Mouse (Mus musculus) CD4-positive, CD25-positive, alpha-beta regulatory T cell (primary cell): Measurements from ENCODE around the gene Arpin. TPM values are rescaled to one million over a fixed set of nuclear protein-coding genes. Genes with fewer than 3 reads are reported as not detected.

ENCODE experiments used
- polyA plus RNA-seq: library from polyadenylated mRNA; unstranded; fragments of 100-300 nt; shearing (Covaris generic); gene quantifications from one replicate; pipeline ENCODE4 v1.2.1, GENCODE M21; 2017

Gene Arpin
- 0.30 TPM for polyA plus RNA-seq

DNA sequence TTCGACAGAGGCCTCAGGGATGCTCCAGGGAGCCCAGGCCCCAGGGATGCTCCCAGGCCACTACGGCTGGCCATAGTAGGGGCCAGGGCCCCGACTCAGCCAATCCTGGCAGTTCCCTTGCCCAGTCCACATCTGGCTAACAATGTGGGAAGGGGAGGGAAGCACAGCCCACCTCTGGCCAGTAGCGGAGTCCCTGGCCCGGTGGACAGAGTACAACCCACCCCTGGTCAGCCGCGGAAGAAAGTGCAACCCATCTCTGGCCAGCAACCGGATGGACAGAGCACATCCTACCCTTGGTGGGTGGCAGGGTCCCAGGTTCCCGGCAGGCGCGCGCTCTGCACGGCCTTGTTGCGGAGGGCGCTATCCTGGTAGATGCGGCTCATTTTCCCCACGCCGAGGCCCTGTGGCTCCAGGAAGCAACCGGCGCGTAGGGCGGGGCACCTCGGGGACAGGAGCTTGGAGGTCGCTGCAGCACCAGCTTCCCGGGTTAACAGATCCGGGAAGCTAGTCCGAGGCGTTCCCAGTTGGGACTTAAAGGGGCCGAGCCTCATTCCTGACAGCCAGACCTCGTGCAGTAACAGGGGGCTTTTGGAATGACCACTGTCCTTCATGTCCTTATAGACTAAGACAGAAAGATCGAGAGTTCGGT is at the start of gene Arpin:
Gene Arpin (minus strand): TSS at position 498 of the 649 bp plus-strand sequence.

DNA sequence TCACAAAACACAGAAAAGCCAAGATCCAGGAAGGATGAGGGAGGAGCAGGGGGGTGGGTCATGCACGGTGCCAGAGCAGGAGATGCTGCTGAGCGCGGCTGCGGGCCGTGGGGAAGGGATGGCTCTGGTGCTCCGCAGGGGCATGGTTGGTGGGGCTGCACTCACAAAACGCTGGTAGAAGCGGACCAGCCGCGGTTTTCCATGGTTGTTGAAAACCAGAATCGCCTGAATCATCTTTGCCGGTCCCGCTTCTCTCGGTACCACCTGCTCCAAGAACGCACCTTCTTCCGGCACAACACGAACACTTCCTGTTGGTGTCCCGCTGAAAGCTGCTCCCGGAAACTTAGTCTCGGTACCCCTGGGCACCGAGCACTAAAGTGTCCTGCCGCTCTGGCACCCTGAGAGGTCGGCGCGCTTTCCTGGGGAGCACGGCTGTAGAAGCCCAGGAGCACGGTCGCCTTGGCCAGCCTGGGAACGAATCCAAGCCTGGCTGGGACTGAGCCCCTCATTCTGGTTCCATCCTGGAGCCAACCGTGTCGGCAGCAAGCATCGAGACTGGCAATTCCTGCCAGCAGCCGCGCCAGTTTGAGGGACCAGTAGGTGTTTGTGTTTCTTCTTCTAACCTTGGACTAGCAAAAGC is 14.7 kb downstream of the Arpin start, which contains the start of gene Ap3s2:
Gene Ap3s2 (minus strand): TSS at position 306 of the 640 bp plus-strand sequence.

Other genes with a start within 250 kb of the Arpin start
- 1.7 TPM for gene Kif7, start 219.6 kb downstream of the Arpin start, polyA plus RNA-seq
- not detected for gene Plin1, start 202.5 kb downstream of the Arpin start, polyA plus RNA-seq
- 3.0 TPM for gene Pex11a, start 192.2 kb downstream of the Arpin start, polyA plus RNA-seq
- 0.18 TPM for gene Wdr93, start 192.2 kb downstream of the Arpin start, polyA plus RNA-seq
- gene Mesp1, start 141.6 kb downstream of the Arpin start, polyA plus RNA-seq = not detected
- gene Mesp2, start 124.6 kb downstream of the Arpin start, polyA plus RNA-seq = 0.08 TPM
- gene Anpep, start 74.3 kb downstream of the Arpin start, polyA plus RNA-seq = 0.10 TPM
- 27.2 TPM for gene Ap3s2, start 14.7 kb downstream of the Arpin start, polyA plus RNA-seq
- 15.1 TPM for gene Zfp710, start 89.5 kb upstream of the Arpin start, polyA plus RNA-seq
- gene Idh2, start 180.0 kb upstream of the Arpin start, polyA plus RNA-seq = 72.5 TPM